Mouse (Mus musculus) heart, postnatal 0 days (tissue): ENCODE measurements at regions not wholly inside any gene's neighbourhood (a gene's known extent, or its start where the extent isn't known, plus 50 kb on each side); places are given as distances from the start of the nearest gene placed in this dataset.

ENCODE experiments used
- CTCF ChIP-seq: IDR thresholded peaks from 2 replicates; pipeline ENCODE4 v1.5.1; 2016; ENCODE audit warnings: antibody characterized with exemption, control low read depth, low read depth
- EP300 ChIP-seq: IDR thresholded peaks from 2 replicates; pipeline ENCODE4 v1.6.1; 2016; ENCODE audit warnings: antibody characterized with exemption, low read depth

DNA sequence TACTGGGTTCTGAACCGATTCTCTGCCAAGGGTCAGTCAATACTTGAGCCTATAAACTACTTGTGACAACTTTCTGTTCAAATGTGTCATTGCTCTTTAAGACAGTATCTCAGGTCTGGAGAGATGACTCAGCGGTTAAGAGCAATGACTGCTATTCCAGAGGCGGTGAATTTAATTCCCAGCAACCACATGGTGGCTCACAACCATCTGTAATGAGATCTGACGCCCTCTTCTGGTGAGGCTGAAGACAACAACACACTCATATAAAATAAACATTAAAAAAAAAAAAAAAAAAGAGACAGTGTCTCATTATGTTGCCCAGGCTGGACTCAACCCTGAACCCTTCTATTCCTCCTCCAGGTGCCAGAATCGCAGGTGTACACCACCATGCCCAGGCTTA is 159.0 kb upstream of the Ubl3 start:
- TF ChIP-seq CTCF (no peak), EP300 (no peak)
